Mouse (Mus musculus) myocyte (in vitro differentiated cells): ENCODE measurements at regions not wholly inside any gene's neighbourhood (a gene's known extent, or its start where the extent isn't known, plus 50 kb on each side); places are given as distances from the start of the nearest gene placed in this dataset.

ENCODE experiments used
- H3K27me3 ChIP-seq: one replicate; pipeline ENCODE4 v1.6.1; 2011; ENCODE audit not compliant: control insufficient read depth, insufficient read depth, insufficient read length
- H3K36me3 ChIP-seq: one replicate; pipeline ENCODE4 v1.6.1; 2011; ENCODE audit not compliant: control insufficient read depth, insufficient read depth
- H3K4me2 ChIP-seq: one replicate; pipeline ENCODE4 v1.6.1; 2011; ENCODE audit warnings: low read depth, control low read depth
- H3K4me3 ChIP-seq: one replicate; pipeline ENCODE4 v1.5.1; 2011; ENCODE audit warnings: mild to moderate bottlenecking, control low read depth, moderate library complexity
- H3K79me2 ChIP-seq: one replicate; pipeline ENCODE4 v1.6.1; 2011; ENCODE audit not compliant: control insufficient read depth, insufficient read depth
- H3ac ChIP-seq: one replicate; pipeline ENCODE4 v1.6.1; 2011; ENCODE audit not compliant: control insufficient read depth, insufficient read length
- CEBPB ChIP-seq: IDR thresholded peaks from 2 replicates; pipeline ENCODE4 v1.6.1; 2011; ENCODE audit warnings: mild to moderate bottlenecking, moderate library complexity; ENCODE audit not compliant: poor library complexity, insufficient read depth, severe bottlenecking
- E2F4 ChIP-seq: IDR thresholded peaks from one replicate; pipeline ENCODE4 v1.6.1; 2011; ENCODE audit warnings: mild to moderate bottlenecking, control low read depth, moderate library complexity; ENCODE audit not compliant: insufficient read depth
- MAX ChIP-seq: IDR thresholded peaks from one replicate; pipeline ENCODE4 v1.6.1; 2011; ENCODE audit warnings: low read depth, mild to moderate bottlenecking, control low read depth
- MYOD1 ChIP-seq, 3 experiments: IDR thresholded peaks; one replicate each; pipeline ENCODE4 v1.6.1; 2011; ENCODE audit warnings: control low read depth in 2 of 3, low read depth in 2 of 3, mild to moderate bottlenecking in 2 of 3, moderate library complexity in 1 of 3; ENCODE audit not compliant: insufficient read length in 2 of 3, control insufficient read depth in 1 of 3
- MYOG ChIP-seq, 3 experiments: IDR thresholded peaks; one replicate each; pipeline ENCODE4 v1.6.1; 2011; ENCODE audit warnings: control low read depth in 2 of 3, low read depth in 2 of 3, mild to moderate bottlenecking in 2 of 3; ENCODE audit not compliant: insufficient read length in 2 of 3, control insufficient read depth in 1 of 3, insufficient read depth in 1 of 3
- POLR2A ChIP-seq: IDR thresholded peaks from one replicate; pipeline ENCODE4 v1.6.1; 2011; ENCODE audit warnings: low read depth, mild to moderate bottlenecking, control low read depth, moderate library complexity; ENCODE audit not compliant: insufficient read length
- POLR2AphosphoS2 ChIP-seq: IDR thresholded peaks from one replicate; pipeline ENCODE4 v1.6.1; 2011; ENCODE audit warnings: low read depth, control low read depth; ENCODE audit not compliant: insufficient read length
- REST ChIP-seq: IDR thresholded peaks from one replicate; pipeline ENCODE4 v1.6.1; 2011; ENCODE audit warnings: mild to moderate bottlenecking, control low read depth, moderate library complexity; ENCODE audit not compliant: insufficient read depth, insufficient read length
- SRF ChIP-seq: IDR thresholded peaks from one replicate; pipeline ENCODE4 v1.6.1; 2011; ENCODE audit warnings: low read depth; ENCODE audit not compliant: control insufficient read depth, insufficient read length
- TCF12 ChIP-seq: IDR thresholded peaks from one replicate; pipeline ENCODE4 v1.6.1; 2011; ENCODE audit warnings: mild to moderate bottlenecking, control low read depth; ENCODE audit not compliant: poor library complexity, insufficient read depth, severe bottlenecking
- TCF3 ChIP-seq: IDR thresholded peaks from one replicate; pipeline ENCODE4 v1.6.1; 2011; ENCODE audit warnings: low read depth, control low read depth; ENCODE audit not compliant: insufficient read length
- USF1 ChIP-seq: IDR thresholded peaks from one replicate; pipeline ENCODE4 v1.6.1; 2011; ENCODE audit warnings: low read depth, mild to moderate bottlenecking, control low read depth, moderate library complexity

GRCm38 (mm10) chr7:87186443-87187153 lies 59.3 kb upstream of the Nox4 start:
- no peaks in the 10 kb centered on the region for H3K36me3 ChIP-seq
- no peak overlapping the region for H3K4me3 ChIP-seq
- H3K27me3 ChIP-seq: no peaks in the 10 kb centered on the region
- no peaks in the 10 kb centered on the region for H3K79me2 ChIP-seq
- H3ac ChIP-seq: no peak overlapping the region
- TF ChIP-seq MAX: no peak
- no peak for TF ChIP-seq POLR2A
- no peak for TF ChIP-seq POLR2AphosphoS2
- TF ChIP-seq E2F4: no peak
- no peak for TF ChIP-seq MYOD1 (IDR thresholded peaks at IDR 0.05; ENCODE audit: control insufficient read depth in 1 of 3, insufficient read length in 2 of 3, low read depth in 2 of 3)
- TF ChIP-seq MYOG (IDR thresholded peaks at IDR 0.05; ENCODE audit: control insufficient read depth in 1 of 3, insufficient read depth in 1 of 3, insufficient read length in 2 of 3, low read depth in 2 of 3): no peak
- TF ChIP-seq REST: no peak
- TF ChIP-seq USF1: no peak
- TF ChIP-seq TCF12: no peak
- TF ChIP-seq CEBPB: no peak
- H3K4me2 ChIP-seq: no peak overlapping the region

DNA sequence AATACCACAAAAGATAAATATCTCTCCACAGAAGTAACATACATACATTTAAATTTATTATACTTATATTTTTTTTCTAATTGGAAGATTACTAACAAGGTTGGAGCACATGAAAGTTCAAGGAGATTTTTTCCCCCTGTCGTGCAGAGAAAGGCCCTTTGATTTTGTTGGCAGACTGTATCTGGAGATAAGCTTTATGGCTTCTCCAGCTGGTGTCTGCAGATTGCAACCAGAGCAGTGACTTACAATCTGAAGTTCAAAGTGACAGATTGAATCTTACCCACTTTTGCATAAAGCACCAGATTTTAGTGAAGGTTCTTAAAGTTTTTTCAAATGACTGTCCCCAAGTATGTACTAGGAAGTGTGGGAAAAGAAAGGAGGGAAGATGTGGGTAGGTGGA lies 50.2 kb upstream of the Nox4 start:
- no peak overlapping the region for H3K4me3 ChIP-seq
- H3K27me3 ChIP-seq: no peaks in the 10 kb centered on the region
- H3K36me3 ChIP-seq: no peaks in the 10 kb centered on the region
- no peak for TF ChIP-seq E2F4
- no peak for TF ChIP-seq POLR2AphosphoS2
- TF ChIP-seq SRF: no peak
- no peak for TF ChIP-seq TCF3
- TF ChIP-seq MYOD1 (IDR thresholded peaks at IDR 0.05; ENCODE audit: control insufficient read depth in 1 of 3, insufficient read length in 2 of 3, low read depth in 2 of 3): no peak
- no peak for TF ChIP-seq USF1
- no peak for TF ChIP-seq MAX
- no peak for TF ChIP-seq MYOG (IDR thresholded peaks at IDR 0.05; ENCODE audit: control insufficient read depth in 1 of 3, insufficient read depth in 1 of 3, insufficient read length in 2 of 3, low read depth in 2 of 3)
- TF ChIP-seq POLR2A: no peak
- no peak for TF ChIP-seq CEBPB
- TF ChIP-seq TCF12: no peak
- TF ChIP-seq REST: no peak
- H3K4me2 ChIP-seq: no peak overlapping the region
- H3ac ChIP-seq: no peak overlapping the region
- H3K79me2 ChIP-seq: no peaks in the 10 kb centered on the region
